Mouse (Mus musculus) embryonic facial prominence, embryonic 14.5 days (tissue): ENCODE measurements around the gene Zfp949. TPM values are rescaled to one million over a fixed set of nuclear protein-coding genes. Genes with fewer than 3 reads are reported as not detected.

Experiments
- ATAC-seq: fragments of 200-750 bp; cut with Nextera tagmentation; 2 replicates; pipeline ENCODE4 v1.8.0; 2017; ENCODE audit warnings: low read depth, moderate number of reproducible peaks, moderate TSS enrichment
- DNase-seq: peaks from one replicate; pipeline ENCODE4 v3.0.0-alpha.2; 2015; ENCODE audit warnings: low spot score
- H3K27ac ChIP-seq: fragments of 300-500 bp; sonication (generic); replicated peaks from 2 replicates; pipeline ENCODE4 v1.5.1; 2014; ENCODE audit warnings: low read depth, mild to moderate bottlenecking, low read length, moderate library complexity
- H3K27me3 ChIP-seq: fragments of 300-500 bp; sonication (generic); replicated peaks from 2 replicates; pipeline ENCODE4 v1.6.1; 2014; ENCODE audit warnings: low read length; ENCODE audit not compliant: control insufficient read depth, insufficient read depth
- H3K36me3 ChIP-seq: fragments of 300-500 bp; sonication (generic); 2 replicates; pipeline ENCODE4 v1.6.1; 2014; ENCODE audit warnings: low read length, mixed read lengths; ENCODE audit not compliant: control insufficient read depth, insufficient read depth
- H3K4me1 ChIP-seq: fragments of 300-500 bp; sonication (generic); 2 replicates; pipeline ENCODE4 v1.6.1; 2014; ENCODE audit warnings: antibody characterized with exemption, low read length; ENCODE audit not compliant: control insufficient read depth, insufficient read depth
- H3K4me2 ChIP-seq: fragments of 300-500 bp; sonication (generic); 2 replicates; pipeline ENCODE4 v1.6.1; 2014; ENCODE audit warnings: low read depth, mild to moderate bottlenecking, low read length, moderate library complexity, mixed read lengths
- H3K4me3 ChIP-seq: fragments of 300-500 bp; sonication (generic); 2 replicates; pipeline ENCODE4 v1.5.1; 2014; ENCODE audit warnings: low read depth, mild to moderate bottlenecking, low read length
- H3K9ac ChIP-seq: fragments of 300-500 bp; sonication (generic); 2 replicates; pipeline ENCODE4 v1.6.1; 2014; ENCODE audit warnings: low read depth, mild to moderate bottlenecking, low read length, moderate library complexity, mixed read lengths
- H3K9me3 ChIP-seq: fragments of 300-500 bp; sonication (generic); 2 replicates; pipeline ENCODE4 v1.6.1; 2016; ENCODE audit warnings: low read length; ENCODE audit not compliant: control insufficient read depth
- WGBS: fragments of 180-500 bp; shearing (Covaris S2); extraction: QIAGEN DNeasy Blood & Tissue Kit; methylation state at CpG from one replicate; pipeline ENCODE4 v1.1.7; 2014; 5-methylcytosine and 5-hydroxymethylcytosine counted together
- polyA plus RNA-seq: library from polyadenylated mRNA; unstranded; fragments of >200 nt; fragmentation: Nextera tagmentation; extraction: Ambion mirVana; gene quantifications from 2 replicates; pipeline ENCODE4 v1.2.1, GENCODE M21; 2014

Zfp949 gene
- 9.0 and 10.5 TPM in 2 replicates for polyA plus RNA-seq

DNA sequence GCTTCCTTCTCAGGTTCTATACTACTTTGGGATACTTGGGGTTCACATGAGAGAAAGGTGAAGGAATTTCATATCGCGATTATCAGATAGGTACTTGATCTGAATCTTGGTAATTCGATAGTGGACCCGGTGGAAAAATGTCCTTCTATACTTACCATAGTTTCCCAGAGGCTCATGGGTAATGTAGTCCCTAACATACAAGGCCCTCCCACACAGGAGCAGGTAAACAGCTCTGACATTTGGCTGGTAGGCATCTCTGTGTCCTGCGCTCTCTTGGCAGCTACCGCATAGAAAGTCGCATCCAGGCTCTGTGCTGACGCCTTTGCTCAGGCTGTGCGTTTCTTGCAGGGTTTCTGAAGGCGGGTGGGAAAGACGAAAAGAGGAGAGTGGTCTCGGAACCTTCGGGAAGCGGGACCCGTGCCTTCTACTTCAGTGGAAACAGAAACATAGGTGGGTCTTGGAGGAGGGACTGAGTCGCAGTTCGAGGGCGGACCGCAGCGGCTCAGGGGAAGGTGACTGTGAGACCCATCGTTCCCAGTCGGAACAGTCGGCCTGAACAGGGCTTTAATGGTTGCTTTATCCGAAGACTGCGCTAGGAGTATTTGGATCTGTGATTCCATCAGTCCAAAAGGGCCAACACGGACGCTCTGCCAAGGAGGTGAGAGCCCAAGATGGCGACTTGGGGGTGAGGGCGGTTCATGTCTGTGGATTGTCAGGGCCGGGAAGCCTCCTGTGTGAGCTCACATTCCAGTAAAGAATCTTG, at the start of gene Zfp949:
Gene Zfp949 (plus strand): TSS at position 170 of the 763 bp plus-strand sequence.
- H3K9ac ChIP-seq, result peak within 1 kb of the TSS; percentile 75
- H3K27ac ChIP-seq, result peak within 1 kb of the TSS; percentile 86
- peaks cover 15% of the 10 kb centered on the region for H3K4me1 ChIP-seq
- H3K4me2 ChIP-seq, result peak within 1 kb of the TSS; percentile 63
- WGBS, result under 1% methylated on average over 30 of the region's 30 CpGs
- peak within 1 kb of the TSS; percentile 76 for H3K4me3 ChIP-seq
- H3K9me3 ChIP-seq, result no peaks in the 10 kb centered on the region
- DNase-seq, result peak; percentile 96
- no peaks in the 10 kb centered on the region for H3K27me3 ChIP-seq
- H3K36me3 ChIP-seq, result peaks cover 9% of the 10 kb centered on the region; the same call in 1 of the 2 replicates
- ATAC-seq, result peak; percentile 96

DNA sequence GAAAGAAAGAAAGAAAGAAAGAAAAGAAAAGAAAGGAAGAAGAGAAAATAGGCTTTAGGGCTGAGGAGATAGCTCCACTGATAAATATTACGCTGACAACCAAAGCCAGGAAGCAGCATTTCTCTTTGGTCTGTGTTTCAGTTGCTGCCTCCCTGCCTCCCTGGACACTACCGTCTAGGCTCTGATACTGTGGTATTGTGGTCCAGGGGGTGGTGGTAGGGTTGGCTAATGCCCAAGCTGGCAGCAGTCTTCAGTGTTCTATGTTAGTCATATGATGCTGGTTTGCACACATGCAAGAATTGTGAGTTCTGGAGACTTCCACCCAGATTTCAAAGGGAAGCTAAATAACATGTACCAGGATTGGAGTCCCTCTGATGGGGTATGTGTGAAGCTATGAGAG, 47.7 kb upstream of the Zfp949 start:
- Histone ChIP-seq H3K9ac (no peak overlapping the region), H3K4me2 (no peak overlapping the region), H3K27me3 (no peaks in the 10 kb centered on the region), H3K9me3 (no peaks in the 10 kb centered on the region), H3K4me1 (no peaks in the 10 kb centered on the region), H3K36me3 (no peaks in the 10 kb centered on the region), H3K4me3 (no peak overlapping the region), H3K27ac (no peak overlapping the region)
- DNase-seq, result no peak
- WGBS, result 75% methylated on average over 2 of the region's 2 CpGs
- no peak for ATAC-seq

DNA sequence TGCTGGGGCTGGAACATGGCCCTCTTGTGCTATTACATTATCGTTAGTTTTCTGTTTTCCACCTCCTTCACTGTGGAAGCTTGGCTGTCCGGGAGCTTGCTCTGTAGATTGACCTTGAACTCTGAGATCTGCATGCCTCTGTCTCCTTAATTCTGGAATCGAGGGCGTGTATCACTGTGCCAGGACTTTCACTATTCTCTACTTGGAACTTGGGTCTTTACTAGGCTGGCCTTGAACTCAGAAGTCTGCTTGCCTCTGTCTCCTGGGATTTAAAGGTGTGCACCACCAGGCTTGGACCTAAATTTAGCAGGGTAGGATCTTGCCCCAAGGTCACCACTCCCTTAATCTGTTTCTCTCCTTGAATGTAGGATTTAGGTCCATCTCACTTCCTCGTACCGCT, 46.0 kb upstream of the Zfp949 start:
- DNase-seq, result no peak
- no peaks in the 10 kb centered on the region for H3K27me3 ChIP-seq

DNA sequence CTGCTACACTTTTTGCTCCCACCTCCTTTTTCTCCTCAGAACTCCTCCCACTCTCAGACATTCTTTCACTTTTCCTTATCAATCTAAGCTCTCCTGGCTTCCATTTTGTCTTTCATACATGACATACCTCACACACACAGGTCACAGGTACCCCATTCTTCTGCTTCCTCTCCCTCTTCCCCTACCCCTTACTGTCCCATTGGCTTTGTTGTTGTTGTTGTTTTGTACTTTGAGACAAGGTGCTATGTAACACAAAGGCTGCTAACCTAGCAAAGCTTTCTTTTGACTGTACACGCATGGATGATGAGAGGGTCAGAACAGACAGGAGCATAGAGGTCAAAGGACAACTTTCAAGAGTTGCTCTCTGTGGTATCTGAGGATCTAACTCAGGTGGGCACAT, 32.3 kb upstream of the Zfp949 start:
- peaks cover 4% of the 10 kb centered on the region for H3K4me1 ChIP-seq
- H3K9me3 ChIP-seq, result no peaks in the 10 kb centered on the region
- H3K27ac ChIP-seq, result no peak overlapping the region
- no peaks in the 10 kb centered on the region for H3K27me3 ChIP-seq
- no peak overlapping the region for H3K4me3 ChIP-seq
- peaks cover 10% of the 10 kb centered on the region for H3K36me3 ChIP-seq
- ATAC-seq, result no peak
- WGBS, result 82% methylated on average over 1 of the region's 1 CpGs
- no peak overlapping the region for H3K9ac ChIP-seq
- no peak for DNase-seq
- H3K4me2 ChIP-seq, result no peak overlapping the region

More for the DNA sequence above, 46.0 kb upstream of the Zfp949 start:
- WGBS, result 88% methylated on average over 6 of the region's 6 CpGs
- Histone ChIP-seq H3K4me1 (no peaks in the 10 kb centered on the region), H3K9ac (no peak overlapping the region), H3K4me2 (no peak overlapping the region), H3K9me3 (no peaks in the 10 kb centered on the region), H3K4me3 (no peak overlapping the region), H3K36me3 (no peaks in the 10 kb centered on the region), H3K27ac (no peak overlapping the region)
- no peak for ATAC-seq

DNA sequence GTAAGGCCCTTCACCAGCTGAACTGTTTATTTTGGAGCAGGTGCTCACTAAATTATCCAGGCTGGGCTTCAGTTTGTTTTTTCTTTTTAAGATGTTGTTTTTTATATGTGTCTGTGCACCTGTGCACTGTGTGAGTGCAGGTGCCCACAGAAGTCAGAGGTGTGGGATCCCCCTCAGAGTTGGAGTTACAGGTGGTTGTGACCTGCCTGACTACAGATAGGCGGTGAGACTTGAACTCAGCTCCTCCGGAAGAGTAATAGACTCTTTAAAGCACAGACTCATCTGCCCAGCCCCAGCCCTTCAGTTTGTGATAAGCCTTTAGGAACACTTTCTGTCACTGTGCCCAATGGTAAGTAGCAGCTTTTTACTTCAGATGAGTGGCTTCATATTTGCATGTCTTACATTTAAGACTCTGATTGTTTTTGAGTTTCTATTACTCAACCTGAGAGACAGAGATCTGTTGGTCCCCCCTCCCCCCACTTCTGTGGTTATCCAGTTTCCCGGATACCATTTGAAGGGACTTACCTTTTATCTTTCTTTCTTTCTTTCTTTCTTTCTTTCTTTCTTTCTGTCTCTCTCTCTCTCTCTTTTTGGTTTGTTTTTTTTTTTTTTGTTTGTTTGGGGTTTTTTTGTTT, 31.3 kb upstream of the Zfp949 start:
- Histone ChIP-seq H3K27ac (no peak overlapping the region), H3K4me3 (no peak overlapping the region), H3K9ac (no peak overlapping the region), H3K27me3 (no peaks in the 10 kb centered on the region), H3K9me3 (no peaks in the 10 kb centered on the region), H3K36me3 (peaks cover 17% of the 10 kb centered on the region), H3K4me2 (no peak overlapping the region), H3K4me1 (peaks cover 10% of the 10 kb centered on the region)
- ATAC-seq, result no peak
- 85% methylated on average over 3 of the region's 3 CpGs for WGBS
- no peak for DNase-seq

DNA sequence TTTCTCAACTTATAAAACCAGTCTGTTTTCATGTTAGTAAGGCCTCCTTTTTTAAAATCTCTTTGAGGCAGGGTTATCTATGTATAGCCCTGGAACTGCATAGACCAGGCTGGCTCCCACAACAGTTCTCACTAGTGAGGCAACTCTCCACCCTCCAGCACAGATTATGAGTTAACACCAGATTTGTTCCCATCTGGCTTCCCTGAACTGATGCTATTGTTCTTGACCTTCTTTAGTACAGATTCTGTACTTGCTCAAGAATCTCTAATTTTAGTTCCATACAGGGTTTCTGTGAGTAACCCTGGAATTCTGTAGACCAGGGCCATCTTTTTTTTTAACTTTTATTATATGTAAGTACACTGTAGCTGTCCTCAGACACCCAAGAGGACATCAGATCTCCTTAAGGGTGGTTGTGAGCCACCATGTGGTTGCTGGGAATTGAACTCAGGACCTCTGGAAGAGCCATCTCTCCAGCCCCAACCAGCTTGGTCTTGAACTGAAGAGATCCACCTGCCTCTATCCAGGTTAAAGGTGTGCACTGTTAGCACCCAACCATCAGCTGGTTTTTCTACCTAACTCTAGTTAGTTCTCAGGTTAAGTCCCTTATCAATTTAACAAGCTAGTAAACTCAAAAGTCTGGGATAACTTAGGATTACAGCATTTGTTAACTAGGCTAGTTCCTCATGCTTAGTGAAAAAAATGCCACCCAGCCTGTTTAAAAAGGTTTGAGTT, 28.3 kb upstream of the Zfp949 start:
- Histone ChIP-seq H3K4me2 (no peak overlapping the region), H3K27ac (no peak overlapping the region; the same call in 1 of the 2 replicates), H3K27me3 (no peaks in the 10 kb centered on the region), H3K4me3 (no peak overlapping the region), H3K36me3 (peaks cover 17% of the 10 kb centered on the region), H3K4me1 (peaks cover 10% of the 10 kb centered on the region), H3K9me3 (no peaks in the 10 kb centered on the region), H3K9ac (no peak overlapping the region)
- DNase-seq, result no peak
- ATAC-seq, result no peak

DNA sequence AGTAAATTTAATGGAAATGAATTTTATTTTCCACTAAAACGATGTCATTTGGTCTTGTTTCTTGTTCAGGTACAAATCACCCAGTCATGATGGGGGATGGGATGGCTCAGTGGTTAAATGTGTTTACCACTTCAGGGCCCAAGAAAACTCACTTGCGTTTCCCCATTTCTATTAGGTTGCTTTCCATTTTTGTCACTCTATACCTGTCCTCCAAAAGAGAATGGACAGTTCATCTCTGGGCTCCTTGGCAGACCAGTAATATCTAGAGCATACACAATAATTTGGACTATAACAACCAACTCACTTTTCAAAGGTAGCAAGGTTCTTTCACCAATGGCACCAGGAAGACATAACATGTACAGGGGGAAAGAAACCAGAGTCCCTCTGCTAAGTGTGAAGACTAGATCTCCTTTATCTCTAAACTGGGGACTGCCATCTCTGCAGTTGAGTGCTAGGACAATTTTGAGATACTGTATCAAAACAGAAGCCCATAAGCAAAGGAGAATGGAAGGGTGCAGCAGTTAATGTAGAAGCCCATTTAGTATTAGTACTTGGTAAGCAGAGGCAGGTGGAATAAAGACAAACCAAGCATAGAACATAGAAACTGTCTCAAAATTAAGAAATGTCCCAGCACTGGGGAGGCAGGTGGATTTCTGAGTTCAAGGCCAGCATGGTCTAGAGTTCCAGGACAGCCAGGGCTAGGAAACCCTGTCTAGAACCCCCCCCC, 27.5 kb upstream of the Zfp949 start:
- 28% methylated on average over 2 of the region's 2 CpGs for WGBS
- peak overlapping the region; percentile 73 for H3K4me3 ChIP-seq
- DNase-seq (no peak), ATAC-seq (no peak)
- peaks cover 10% of the 10 kb centered on the region for H3K4me1 ChIP-seq
- H3K4me2 ChIP-seq, result peak overlapping the region; percentile 59
- H3K9ac ChIP-seq, result no peak overlapping the region
- H3K27me3 ChIP-seq, result no peaks in the 10 kb centered on the region
- peaks cover 17% of the 10 kb centered on the region for H3K36me3 ChIP-seq
- H3K9me3 ChIP-seq, result no peaks in the 10 kb centered on the region
- H3K27ac ChIP-seq, result no peak overlapping the region

DNA sequence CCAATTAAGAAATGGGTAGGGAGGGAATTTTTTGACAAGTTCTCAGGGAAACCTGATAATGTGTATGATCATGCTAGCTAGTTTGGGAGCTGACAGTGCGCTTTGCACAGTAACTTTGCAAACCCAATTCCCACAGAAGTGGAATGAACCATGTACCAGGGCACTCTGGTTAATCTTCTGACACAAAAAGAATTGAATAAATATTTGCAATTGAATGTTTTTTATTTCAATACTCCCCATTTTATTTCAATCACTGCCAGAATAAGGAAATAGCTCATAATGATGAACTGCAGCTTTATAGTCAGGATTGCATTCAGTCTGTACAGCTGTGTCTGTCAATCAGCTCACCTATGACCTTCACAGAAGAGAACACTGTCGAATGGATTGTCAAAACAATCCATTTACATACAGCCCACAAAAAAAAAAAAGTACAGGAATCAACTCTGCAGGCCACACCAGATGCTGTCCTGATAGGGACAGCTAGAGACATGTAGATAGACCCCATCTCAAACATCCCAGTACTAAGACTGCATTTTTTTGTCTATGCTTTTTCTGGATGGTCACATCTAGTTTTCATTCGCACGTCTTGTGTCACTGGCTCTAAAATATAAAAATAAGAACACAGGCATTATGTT, 26.9 kb upstream of the Zfp949 start:
- H3K36me3 ChIP-seq, result peaks cover 17% of the 10 kb centered on the region
- DNase-seq (no peak), ATAC-seq (no peak)
- peak overlapping the region; percentile 95; the same call in 1 of the 2 replicates for H3K9ac ChIP-seq
- H3K27me3 ChIP-seq, result no peaks in the 10 kb centered on the region
- peak overlapping the region; percentile 59 for H3K4me2 ChIP-seq
- no peaks in the 10 kb centered on the region for H3K9me3 ChIP-seq
- 23% methylated on average over 4 of the region's 4 CpGs for WGBS
- peaks cover 10% of the 10 kb centered on the region for H3K4me1 ChIP-seq
- no peak overlapping the region for H3K27ac ChIP-seq
- peak overlapping the region; percentile 73 for H3K4me3 ChIP-seq
